Mouse (Mus musculus) G1E (cell line): ENCODE measurements at regions not wholly inside any gene's neighbourhood (a gene's known extent, or its start where the extent isn't known, plus 50 kb on each side); places are given as distances from the start of the nearest gene placed in this dataset.

Source experiments
- CTCF ChIP-seq: IDR thresholded peaks from 2 replicates; pipeline ENCODE4 v1.5.1; 2012; ENCODE audit warnings: low read depth, low read length, inconsistent platforms, mixed read lengths
- GATA1 ChIP-seq: IDR thresholded peaks from 2 replicates; pipeline ENCODE4 v1.6.1; 2012; ENCODE audit warnings: borderline replicate concordance, low read length, inconsistent platforms, mixed read lengths
- GATA2 ChIP-seq: IDR thresholded peaks from 2 replicates; pipeline ENCODE4 v1.6.1; 2012; ENCODE audit warnings: low read depth, low read length, inconsistent platforms, borderline replicate concordance
- POLR2AphosphoS5 ChIP-seq: IDR thresholded peaks from 2 replicates; pipeline ENCODE4 v1.6.1; 2012; ENCODE audit warnings: low read depth, low read length, inconsistent platforms; ENCODE audit not compliant: insufficient replicate concordance
- TAL1 ChIP-seq: conservative IDR thresholded peaks from 2 replicates; pipeline ENCODE4 v1.6.1; 2012; ENCODE audit warnings: low read depth, low read length, inconsistent platforms, mixed read lengths

DNA sequence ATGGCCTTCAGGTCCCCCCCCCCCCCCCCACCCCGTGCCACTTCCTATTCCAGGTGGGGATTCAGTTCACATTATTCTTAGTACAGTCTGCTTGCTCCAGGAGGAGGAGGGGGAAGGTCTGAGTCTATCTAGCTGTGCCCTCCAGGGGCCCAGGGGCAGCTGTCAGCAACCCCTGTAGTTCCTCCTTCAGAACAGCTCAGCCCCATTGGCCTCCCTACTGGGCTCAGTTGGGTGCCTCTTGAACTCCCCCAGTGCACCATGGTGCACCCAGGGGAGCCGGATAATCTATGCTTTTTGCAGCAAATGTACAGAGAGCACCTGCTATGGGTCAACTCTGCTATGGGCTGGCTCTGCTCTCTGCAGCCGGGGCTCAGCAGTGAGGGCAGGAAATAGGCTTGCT is 204.8 kb downstream of the 4933412E24Rik start:
- TF ChIP-seq CTCF (no peak), TAL1 (no peak), GATA2 (no peak), GATA1 (no peak), POLR2AphosphoS5 (no peak)
